Mouse (Mus musculus) E14TG2a.4 (cell line): ENCODE results near the gene Park7.

ENCODE experiments used
- CTCF ChIP-seq: conservative IDR thresholded peaks from 2 replicates; pipeline ENCODE4 v1.5.1; 2014; ENCODE audit warnings: low read length
- NANOG ChIP-seq: IDR thresholded peaks from 2 replicates; pipeline ENCODE4 v1.6.1; 2014; ENCODE audit warnings: borderline replicate concordance, low read length, mixed read lengths

DNA sequence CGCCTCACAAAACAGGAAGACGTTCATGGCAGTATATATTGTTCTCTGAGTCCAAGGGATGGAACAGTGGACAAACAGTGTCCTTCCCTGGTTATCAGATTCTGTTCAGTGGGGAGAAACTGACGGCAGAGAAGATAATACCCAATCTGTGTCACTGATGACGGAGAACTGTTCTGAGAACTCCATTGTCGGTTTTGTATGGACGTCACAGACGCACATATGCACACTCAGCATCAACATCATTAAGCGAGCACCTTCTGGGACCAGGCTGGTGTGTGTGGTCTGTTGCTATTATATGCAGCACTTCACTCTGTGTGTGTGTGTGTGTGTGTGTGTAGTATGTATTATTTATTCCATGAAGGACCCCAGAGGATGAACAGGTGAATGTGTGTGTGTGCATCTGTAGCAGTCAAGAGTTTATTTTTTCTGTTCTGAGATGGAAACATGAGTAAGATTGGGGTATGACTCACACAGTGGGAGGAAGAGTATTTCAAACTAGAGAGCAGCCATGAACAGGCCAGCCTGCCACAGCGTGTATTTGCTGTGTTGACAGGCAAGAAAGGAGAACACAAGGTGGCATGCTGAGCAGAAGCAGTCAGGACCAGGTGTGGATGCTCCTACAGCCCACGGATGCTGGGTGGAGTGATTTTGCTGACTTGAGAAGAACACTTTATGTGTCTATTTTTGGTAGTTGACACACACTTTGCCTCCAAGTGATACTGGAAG, 1.1 kb upstream of the Park7 start:
- TF ChIP-seq CTCF (no peak), NANOG (no peak)
